Mouse (Mus musculus): Measurements from ENCODE around the gene Tbl1xr1. TPM values are rescaled to one million over a fixed set of nuclear protein-coding genes. Genes with fewer than 3 reads are reported as not detected.

Gene Tbl1xr1
- polyA plus RNA-seq, 2 experiments = 27.0 to 27.8 TPM

GRCm38 (mm10) chr3:22115221-22115620 lies 38.8 kb downstream of the Tbl1xr1 start:
- no peak overlapping the region for H3K4me2 ChIP-seq (replicated peaks; ENCODE audit: low read depth, low read length, severe bottlenecking)
- no peak for TF ChIP-seq POLR2A (IDR thresholded peaks at IDR 0.05; ENCODE audit: borderline replicate concordance, extremely low read depth, insufficient read depth, insufficient read length)
- no peak overlapping the region for H3K4me3 ChIP-seq (replicated peaks; ENCODE audit: low read length)
- ATAC-seq (ENCODE audit: low FRiP score, low read depth) = peak; percentile 74
- H3K27me3 ChIP-seq (ENCODE audit: control insufficient read depth, insufficient read depth, low read length) = no peaks in the 10 kb centered on the region
- H3K4me1 ChIP-seq (ENCODE audit: control insufficient read depth, insufficient read depth, low read length) = peaks cover 11% of the 10 kb centered on the region
- DNase-seq (ENCODE audit: low spot score) = peak; percentile 29
- H3K9me3 ChIP-seq (ENCODE audit: control insufficient read depth, low read length) = peaks cover 9% of the 10 kb centered on the region; the same call in 1 of the 2 replicates
- H3K36me3 ChIP-seq (ENCODE audit: control insufficient read depth, insufficient read depth, low read length) = no peaks in the 10 kb centered on the region
- 21% methylated on average over 2 of the region's 2 CpGs for WGBS
- H3K27ac ChIP-seq (replicated peaks; ENCODE audit: low read depth, low read length) = no peak overlapping the region
- no peak overlapping the region for H3K9ac ChIP-seq (ENCODE audit: low read depth, low read length, severe bottlenecking)

- no peak overlapping the region for H3K27ac ChIP-seq (replicated peaks; ENCODE audit: low read depth, low read length)
- no peak for TF ChIP-seq POLR2A (IDR thresholded peaks at IDR 0.05; ENCODE audit: borderline replicate concordance, extremely low read depth, insufficient read depth, insufficient read length)
- H3K27me3 ChIP-seq (ENCODE audit: control insufficient read depth, insufficient read depth, low read length) = no peaks in the 10 kb centered on the region
- H3K9me3 ChIP-seq (ENCODE audit: control insufficient read depth, low read length) = peaks cover 9% of the 10 kb centered on the region; the same call in 1 of the 2 replicates
- peaks cover 11% of the 10 kb centered on the region for H3K4me1 ChIP-seq (ENCODE audit: control insufficient read depth, insufficient read depth, low read length)
- no peak overlapping the region for H3K4me2 ChIP-seq (replicated peaks; ENCODE audit: low read depth, low read length, severe bottlenecking)
- H3K36me3 ChIP-seq (ENCODE audit: control insufficient read depth, insufficient read depth, low read length) = no peaks in the 10 kb centered on the region
- 84% methylated on average over 3 of the region's 3 CpGs for WGBS
- no peak overlapping the region for H3K9ac ChIP-seq (ENCODE audit: low read depth, low read length, severe bottlenecking)
- no peak overlapping the region for H3K4me3 ChIP-seq (replicated peaks; ENCODE audit: low read length)
- no peak for ATAC-seq (ENCODE audit: low FRiP score, low read depth)
- DNase-seq (ENCODE audit: low spot score) = no peak
Measured at GRCm38 (mm10) chr3:22115678-22116077, 39.2 kb downstream of the Tbl1xr1 start.

DNA sequence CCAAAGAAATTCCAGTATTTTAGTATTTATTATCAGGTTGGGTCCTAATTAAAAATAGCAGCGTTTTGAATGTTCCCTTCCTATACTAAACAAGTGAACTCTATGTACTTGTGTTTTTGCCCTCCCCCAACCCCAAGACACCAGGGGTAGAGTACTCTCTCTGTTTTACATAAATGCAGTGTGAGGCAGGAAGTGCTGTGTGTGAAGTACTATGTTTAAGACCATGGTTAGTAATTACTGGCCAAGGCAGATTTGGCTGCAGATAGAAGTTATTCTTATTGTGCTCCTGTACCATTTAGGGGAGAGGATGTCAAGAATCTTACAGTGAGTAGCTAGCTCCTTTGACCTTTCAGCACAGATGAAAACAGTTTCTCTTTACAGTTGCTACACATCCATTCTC lies 39.7 kb downstream of the Tbl1xr1 start:
- H3K4me1 ChIP-seq (ENCODE audit: control insufficient read depth, insufficient read depth, low read length) = peaks cover 11% of the 10 kb centered on the region
- no peak for TF ChIP-seq POLR2A (IDR thresholded peaks at IDR 0.05; ENCODE audit: borderline replicate concordance, extremely low read depth, insufficient read depth, insufficient read length)
- H3K36me3 ChIP-seq (ENCODE audit: control insufficient read depth, insufficient read depth, low read length) = no peaks in the 10 kb centered on the region
- 48% methylated on average over 1 of the region's 1 CpGs for WGBS
- ATAC-seq (ENCODE audit: low FRiP score, low read depth) (no peak), DNase-seq (ENCODE audit: low spot score) (no peak)
- no peaks in the 10 kb centered on the region for H3K27me3 ChIP-seq (ENCODE audit: control insufficient read depth, insufficient read depth, low read length)
- no peak overlapping the region for H3K4me2 ChIP-seq (replicated peaks; ENCODE audit: low read depth, low read length, severe bottlenecking)
- H3K4me3 ChIP-seq (replicated peaks; ENCODE audit: low read length) = no peak overlapping the region
- peaks cover 8% of the 10 kb centered on the region; the same call in 1 of the 2 replicates for H3K9me3 ChIP-seq (ENCODE audit: control insufficient read depth, low read length)
- H3K9ac ChIP-seq (ENCODE audit: low read depth, low read length, severe bottlenecking) = no peak overlapping the region
- no peak overlapping the region for H3K27ac ChIP-seq (replicated peaks; ENCODE audit: low read depth, low read length)

DNA sequence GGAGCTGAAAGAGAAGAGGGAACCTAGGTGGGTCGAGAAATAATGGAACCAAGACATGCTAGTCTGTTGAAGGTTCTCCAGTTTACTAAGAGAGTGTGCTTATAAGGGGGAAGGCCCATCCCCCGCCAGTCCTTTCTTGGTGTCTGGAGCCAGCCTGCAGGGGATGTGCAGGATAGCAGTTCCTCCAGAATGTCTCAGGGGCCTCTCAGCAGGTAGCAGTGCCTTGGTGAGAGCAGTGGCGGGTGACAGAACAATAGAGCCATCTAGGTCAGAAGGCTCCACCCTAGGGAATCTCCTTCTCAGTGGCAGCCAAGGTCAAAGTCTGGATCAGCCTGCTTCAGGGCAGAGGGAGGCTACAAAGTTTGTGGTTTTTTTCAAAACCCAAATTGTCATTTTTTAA lies 45.3 kb downstream of the Tbl1xr1 start:
- 65% methylated on average over 3 of the region's 3 CpGs for WGBS
- H3K4me3 ChIP-seq (replicated peaks; ENCODE audit: low read length) = no peak overlapping the region
- no peaks in the 10 kb centered on the region for H3K36me3 ChIP-seq (ENCODE audit: control insufficient read depth, insufficient read depth, low read length)
- no peaks in the 10 kb centered on the region for H3K27me3 ChIP-seq (ENCODE audit: control insufficient read depth, insufficient read depth, low read length)
- no peak overlapping the region for H3K27ac ChIP-seq (replicated peaks; ENCODE audit: low read depth, low read length)
- DNase-seq (ENCODE audit: low spot score) (no peak), ATAC-seq (ENCODE audit: low FRiP score, low read depth) (no peak)
- H3K9me3 ChIP-seq (ENCODE audit: control insufficient read depth, low read length) = no peaks in the 10 kb centered on the region
- peaks cover 20% of the 10 kb centered on the region for H3K4me1 ChIP-seq (ENCODE audit: control insufficient read depth, insufficient read depth, low read length)
- H3K9ac ChIP-seq (ENCODE audit: low read depth, low read length, severe bottlenecking) = no peak overlapping the region
- no peak overlapping the region for H3K4me2 ChIP-seq (replicated peaks; ENCODE audit: low read depth, low read length, severe bottlenecking)
- TF ChIP-seq POLR2A (IDR thresholded peaks at IDR 0.05; ENCODE audit: borderline replicate concordance, extremely low read depth, insufficient read depth, insufficient read length) = no peak

DNA sequence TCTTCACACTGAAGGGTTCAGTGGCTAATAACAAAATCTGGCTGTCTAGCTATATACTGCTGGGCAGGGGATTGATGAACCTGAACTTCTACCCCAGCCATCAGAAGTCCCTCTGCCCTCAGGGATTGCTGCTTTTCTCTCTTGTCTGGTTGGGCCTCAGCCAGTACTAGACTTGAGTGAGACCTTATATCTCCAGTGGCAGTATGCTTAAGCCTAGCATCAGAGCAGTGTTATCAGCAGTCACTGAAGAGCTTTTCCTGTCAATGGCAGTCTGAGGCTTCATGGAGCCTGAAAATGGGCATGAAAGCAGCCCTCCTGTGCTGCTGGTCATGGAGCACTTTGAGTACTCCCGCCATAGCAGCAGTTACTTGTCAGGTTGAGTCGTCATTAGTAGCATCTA lies 46.7 kb downstream of the Tbl1xr1 start:
- Histone ChIP-seq H3K27me3 (ENCODE audit: control insufficient read depth, insufficient read depth, low read length) (no peaks in the 10 kb centered on the region), H3K4me3 (replicated peaks; ENCODE audit: low read length) (no peak overlapping the region), H3K9ac (ENCODE audit: low read depth, low read length, severe bottlenecking) (no peak overlapping the region), H3K9me3 (ENCODE audit: control insufficient read depth, low read length) (no peaks in the 10 kb centered on the region), H3K4me2 (replicated peaks; ENCODE audit: low read depth, low read length, severe bottlenecking) (no peak overlapping the region), H3K4me1 (ENCODE audit: control insufficient read depth, insufficient read depth, low read length) (peaks cover 20% of the 10 kb centered on the region), H3K27ac (replicated peaks; ENCODE audit: low read depth, low read length) (no peak overlapping the region), H3K36me3 (ENCODE audit: control insufficient read depth, insufficient read depth, low read length) (no peaks in the 10 kb centered on the region)
- TF ChIP-seq POLR2A (IDR thresholded peaks at IDR 0.05; ENCODE audit: borderline replicate concordance, extremely low read depth, insufficient read depth, insufficient read length) = no peak
- DNase-seq (ENCODE audit: low spot score) (no peak), ATAC-seq (ENCODE audit: low FRiP score, low read depth) (no peak)
- 67% methylated on average over 2 of the region's 2 CpGs for WGBS
